Mouse (Mus musculus) testis, adult 2 months (tissue): ENCODE data around the gene Hsf4.

ENCODE experiments used
- CTCF ChIP-seq: fragments of 200-500 bp; IDR thresholded peaks from 2 replicates; pipeline ENCODE4 v1.5.1; 2012; ENCODE audit warnings: low read depth, mild to moderate bottlenecking, inconsistent platforms, low read length, moderate library complexity; ENCODE audit not compliant: control insufficient read depth, insufficient read depth, insufficient replicate concordance
- POLR2A ChIP-seq: fragments of 200-500 bp; IDR thresholded peaks from 2 replicates; pipeline ENCODE4 v1.6.1; 2012; ENCODE audit warnings: low read depth, mild to moderate bottlenecking, inconsistent platforms, low read length, moderate library complexity; ENCODE audit not compliant: control insufficient read depth

DNA sequence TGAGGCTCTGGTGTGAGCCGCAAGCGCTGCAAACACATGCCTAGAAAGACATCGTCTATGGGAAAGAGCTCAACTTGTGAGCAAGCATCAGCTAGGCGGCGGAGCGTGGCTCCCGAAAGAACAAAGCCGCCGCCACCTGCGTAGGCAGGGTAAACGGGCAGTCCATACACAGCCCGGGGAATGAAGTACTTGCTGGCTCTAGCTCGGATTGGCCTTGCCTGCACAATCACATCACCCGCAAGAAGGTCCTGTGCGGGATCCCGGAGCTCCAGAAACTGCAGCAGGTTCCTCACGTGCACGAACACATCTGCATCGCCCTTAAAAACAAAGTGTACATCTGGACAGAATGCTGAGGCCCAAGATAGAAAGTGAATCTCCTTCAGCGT is 15.8 kb upstream of the Hsf4 start:
- TF ChIP-seq POLR2A (no peak), CTCF (no peak)
